Mouse (Mus musculus): ENCODE measurements around the gene Ddn.

DNA sequence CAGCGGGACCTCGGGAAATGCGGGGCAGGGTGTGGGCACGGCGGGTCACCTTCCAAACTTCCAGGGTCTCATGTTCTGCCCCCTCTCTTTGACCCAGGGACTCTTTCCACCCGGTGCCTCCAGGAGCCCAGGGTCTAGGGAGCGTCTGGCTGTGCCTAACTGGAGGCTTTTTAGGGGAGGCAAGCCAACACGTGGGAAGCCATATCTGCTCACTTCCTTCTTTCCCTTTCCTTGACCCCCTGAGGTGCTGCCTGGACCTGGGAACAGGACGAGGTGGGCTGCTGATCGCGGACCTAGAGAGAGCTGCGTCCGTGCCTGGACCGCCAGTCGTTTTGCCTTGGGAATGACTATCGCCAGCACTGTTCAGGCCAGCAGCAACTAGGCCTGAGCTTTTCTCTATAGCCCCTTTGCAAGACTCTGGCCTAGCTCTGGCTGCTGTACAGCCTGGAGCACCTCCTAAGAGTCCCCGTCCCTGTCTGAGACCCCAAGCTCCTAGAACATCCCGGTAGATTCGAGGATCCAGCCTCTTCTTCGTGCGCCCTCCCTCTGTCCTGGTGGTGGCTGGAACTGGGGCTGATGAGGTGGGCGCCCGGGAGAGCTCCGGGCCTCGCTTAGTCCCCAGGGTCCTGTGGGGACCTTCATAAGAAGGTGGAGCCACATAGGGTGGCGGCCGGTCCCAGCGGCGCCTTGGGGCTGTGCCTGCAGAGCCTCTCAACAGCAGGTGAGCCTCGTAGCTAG, 3.0 kb downstream of the Ddn start:
- no peak for TF ChIP-seq HCFC1 (IDR thresholded peaks at IDR 0.05; ENCODE audit: borderline replicate concordance, insufficient read depth, low read length)
- TF ChIP-seq ZNF384 (IDR thresholded peaks at IDR 0.05; ENCODE audit: low read depth, low read length) = no peak
- TF ChIP-seq MAFK (IDR thresholded peaks at IDR 0.05; ENCODE audit: insufficient read depth, low read depth, low read length) = no peak

Measured in ES-E14 (cell line).